Mouse (Mus musculus) embryonic facial prominence, embryonic 13.5 days (tissue): ENCODE results near the gene Mettl13. TPM values are rescaled to one million over a fixed set of nuclear protein-coding genes. Genes with fewer than 3 reads are reported as not detected.
A peak's percentile ranks its signal among the peaks of the same experiment; 100 is the strongest.

Source experiments
- ATAC-seq: fragments of 200-750 bp; cut with Nextera tagmentation; 2 replicates; pipeline ENCODE4 v1.8.0; 2017; ENCODE audit warnings: low read depth; ENCODE audit not compliant: insufficient number of reproducible peaks, insufficient read depth, low FRiP score, low TSS enrichment
- H3K27ac ChIP-seq: fragments of 300-500 bp; sonication (generic); 2 replicates; pipeline ENCODE4 v1.5.1; 2015; ENCODE audit warnings: moderate library complexity, mild to moderate bottlenecking, inconsistent platforms
- H3K27me3 ChIP-seq: fragments of 300-500 bp; sonication (generic); 2 replicates; pipeline ENCODE4 v1.6.1; 2015; ENCODE audit warnings: mild to moderate bottlenecking, inconsistent platforms
- H3K36me3 ChIP-seq: fragments of 300-500 bp; sonication (generic); 2 replicates; pipeline ENCODE4 v1.6.1; 2015; ENCODE audit warnings: mild to moderate bottlenecking, inconsistent platforms
- H3K4me1 ChIP-seq: fragments of 300-500 bp; sonication (generic); 2 replicates; pipeline ENCODE4 v1.6.1; 2015; ENCODE audit warnings: inconsistent platforms
- H3K4me2 ChIP-seq: fragments of 300-500 bp; sonication (generic); 2 replicates; pipeline ENCODE4 v1.6.1; 2015; ENCODE audit warnings: moderate library complexity, mild to moderate bottlenecking, inconsistent platforms
- H3K4me3 ChIP-seq: fragments of 300-500 bp; sonication (generic); 2 replicates; pipeline ENCODE4 v1.5.1; 2015; ENCODE audit warnings: mild to moderate bottlenecking, inconsistent platforms
- H3K9ac ChIP-seq: fragments of 300-500 bp; sonication (generic); 2 replicates; pipeline ENCODE4 v1.6.1; 2015; ENCODE audit warnings: mild to moderate bottlenecking, inconsistent platforms
- H3K9me3 ChIP-seq: fragments of 300-500 bp; sonication (generic); 2 replicates; pipeline ENCODE4 v1.6.1; 2016; ENCODE audit warnings: inconsistent platforms
- WGBS: fragments of 180-500 bp; shearing (Covaris S2); methylation state at CpG from one replicate; pipeline ENCODE4 v1.1.7; 2015; ENCODE audit warnings: mixed read lengths; 5-methylcytosine and 5-hydroxymethylcytosine counted together
- polyA plus RNA-seq: library from polyadenylated mRNA; unstranded; fragments of >200 nt; fragmentation: Nextera tagmentation; extraction: Ambion mirVana; gene quantifications from 2 replicates; pipeline ENCODE4 v1.2.1, GENCODE M21; 2015

Gene Mettl13
- 30.7 and 31.4 TPM in 2 replicates for polyA plus RNA-seq

DNA sequence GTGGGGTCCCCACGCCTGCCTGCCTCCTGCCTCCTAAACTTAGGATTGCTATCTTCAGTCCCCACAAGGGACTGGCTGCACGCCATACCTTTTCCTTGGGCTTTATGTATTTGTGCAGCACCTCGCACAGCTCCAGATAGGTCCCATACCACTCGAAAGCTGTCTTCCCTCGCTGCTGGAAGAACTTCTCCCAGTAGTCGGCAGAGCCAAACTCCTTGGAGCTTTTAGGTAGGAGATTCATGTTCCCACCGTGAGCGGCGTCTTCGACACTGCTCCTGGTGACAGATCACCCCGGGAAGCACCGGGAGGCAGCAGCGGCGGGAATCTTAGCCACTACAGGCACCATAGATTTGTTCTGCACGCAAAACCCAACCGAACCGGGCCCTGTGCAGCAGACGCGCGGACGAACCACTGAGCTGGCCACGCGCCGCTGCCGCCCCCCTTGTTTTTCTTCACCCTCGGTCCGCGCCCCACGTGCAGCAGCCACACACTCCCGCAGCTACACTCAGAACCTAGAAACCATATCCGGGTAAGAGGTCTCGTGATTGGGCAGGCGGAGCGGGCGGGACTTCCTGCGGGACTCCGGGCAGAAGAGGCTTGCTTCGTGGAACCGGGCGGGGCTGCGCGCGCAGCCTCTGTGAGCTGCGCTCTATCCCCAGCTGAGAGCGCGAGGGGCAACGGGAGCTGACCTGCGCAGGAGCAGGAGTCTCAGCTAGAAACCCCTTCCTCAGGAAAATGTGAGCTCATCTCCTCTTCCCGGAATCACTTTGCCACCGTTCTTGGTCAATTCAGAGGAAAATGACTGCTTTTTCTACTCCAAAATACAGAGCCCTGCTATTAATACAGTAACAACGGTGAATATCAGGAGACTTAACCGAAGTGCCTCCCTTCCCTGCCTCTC, at the start of gene Mettl13:
Gene Mettl13, minus strand, starts transcription at position 536 of the 901 bp plus-strand sequence.
- ATAC-seq = peak; percentile 95
- H3K27ac ChIP-seq = peak within 1 kb of the TSS; percentile 71
- H3K4me1 ChIP-seq = peaks cover 15% of the 10 kb centered on the region

DNA sequence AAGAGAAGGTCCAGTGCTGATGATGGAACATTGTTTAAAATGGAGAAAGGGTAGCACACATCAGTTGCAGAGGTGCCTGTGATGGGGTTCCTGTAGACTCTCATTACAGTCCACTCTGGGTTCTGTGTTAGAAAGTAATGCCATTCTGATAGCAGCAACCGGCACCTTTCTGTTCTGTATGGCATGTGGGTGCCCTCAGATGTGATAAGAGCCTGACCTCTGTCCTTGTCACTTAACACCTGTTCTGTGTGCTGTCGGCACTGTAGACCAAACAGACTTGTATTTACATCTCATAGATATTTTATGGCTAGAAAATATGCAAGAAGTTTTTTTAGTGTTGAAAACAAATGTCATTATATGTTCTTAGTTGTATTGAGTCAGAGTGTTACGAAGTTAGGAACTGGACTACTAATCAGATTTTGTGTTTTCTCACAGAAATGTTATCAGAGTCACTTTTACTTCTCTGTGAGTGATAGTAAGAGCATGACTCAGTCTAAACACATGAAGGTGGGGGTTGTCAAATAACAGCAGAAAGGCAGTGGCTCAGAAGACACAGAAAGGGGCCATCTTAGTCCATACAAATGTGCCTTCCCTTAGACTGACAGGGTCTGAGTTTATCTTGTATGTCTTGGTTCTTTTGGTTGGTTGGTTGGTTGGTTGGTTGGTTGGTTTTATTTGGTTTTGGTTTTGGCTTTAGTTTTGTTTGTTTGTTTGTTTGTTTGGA, 49.2 kb upstream of the Mettl13 start:
- Histone ChIP-seq H3K4me1 (no peaks in the 10 kb centered on the region), H3K36me3 (peaks cover 37% of the 10 kb centered on the region), H3K4me2 (no peak overlapping the region), H3K27me3 (no peaks in the 10 kb centered on the region), H3K9me3 (no peaks in the 10 kb centered on the region), H3K9ac (no peak overlapping the region), H3K27ac (no peak overlapping the region), H3K4me3 (no peak overlapping the region)
- 88% methylated on average over 3 of the region's 3 CpGs for WGBS
- ATAC-seq = no peak

More for the DNA sequence above, at the start of gene Mettl13:
- peak within 1 kb of the TSS; percentile 82 for H3K9ac ChIP-seq
- H3K27me3 ChIP-seq = no peaks in the 10 kb centered on the region
- peak within 1 kb of the TSS; percentile 84 for H3K4me2 ChIP-seq
- peak within 1 kb of the TSS; percentile 79 for H3K4me3 ChIP-seq
- H3K36me3 ChIP-seq = peaks cover 30% of the 10 kb centered on the region
- no peaks in the 10 kb centered on the region for H3K9me3 ChIP-seq
- under 1% methylated on average over 52 of the region's 52 CpGs for WGBS

DNA sequence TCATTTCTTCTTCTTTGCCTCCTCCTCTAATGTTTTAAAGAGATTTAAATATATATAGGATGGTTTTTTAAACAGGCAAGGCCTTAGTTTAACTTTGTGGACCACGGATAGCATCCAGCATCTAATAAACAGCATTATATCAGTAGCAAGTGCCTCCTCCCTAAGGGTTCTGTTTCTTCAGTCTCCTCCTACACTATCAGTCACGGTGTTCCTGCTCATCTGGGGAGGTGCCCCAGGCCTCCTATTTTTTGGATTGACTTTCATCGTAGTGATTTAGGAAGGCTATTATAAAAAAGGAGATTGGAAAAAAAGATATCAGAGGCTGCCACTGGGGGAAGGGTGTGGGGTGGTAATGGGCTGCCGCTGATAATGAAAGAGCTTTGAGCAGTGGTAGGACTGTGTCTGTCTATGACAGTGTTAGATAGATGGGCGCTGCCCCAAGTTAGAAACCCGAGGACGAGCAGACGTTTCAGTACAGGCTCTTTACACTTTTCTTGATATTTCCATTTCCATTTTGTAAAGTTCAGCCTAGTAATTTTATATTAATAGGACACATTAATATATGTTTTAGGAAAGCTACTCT, 42.2 kb upstream of the Mettl13 start:
- Histone ChIP-seq H3K9ac (no peak overlapping the region), H3K27me3 (no peaks in the 10 kb centered on the region), H3K9me3 (no peaks in the 10 kb centered on the region), H3K4me1 (peaks cover 3% of the 10 kb centered on the region; the same call in 1 of the 2 replicates), H3K4me2 (no peak overlapping the region), H3K4me3 (no peak overlapping the region), H3K27ac (no peak overlapping the region), H3K36me3 (peaks cover 16% of the 10 kb centered on the region)
- ATAC-seq = no peak
- WGBS = 75% methylated on average over 8 of the region's 8 CpGs

DNA sequence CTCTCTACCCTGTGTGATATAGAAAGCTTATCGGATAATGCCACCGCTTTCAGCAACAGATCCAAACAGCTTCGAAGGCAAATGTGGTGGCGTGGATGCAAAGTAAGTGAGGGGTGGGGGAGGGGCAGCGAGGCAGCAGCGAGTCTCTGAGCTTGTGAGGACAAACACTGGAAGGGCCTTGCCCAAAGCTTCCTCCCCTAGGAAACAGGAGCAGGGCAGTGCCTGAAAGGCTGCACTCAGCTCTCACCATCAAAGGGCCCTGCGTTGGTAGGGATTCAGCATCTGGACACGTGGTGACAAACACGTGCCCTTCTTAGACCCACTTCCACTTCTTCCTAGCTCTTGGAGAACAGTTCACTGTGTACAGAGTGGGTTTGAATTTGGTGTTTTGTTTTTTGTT, 41.1 kb upstream of the Mettl13 start:
- H3K36me3 ChIP-seq = peaks cover 17% of the 10 kb centered on the region
- no peak overlapping the region for H3K4me3 ChIP-seq
- H3K9ac ChIP-seq = no peak overlapping the region
- no peaks in the 10 kb centered on the region for H3K27me3 ChIP-seq
- WGBS = 12% methylated on average over 9 of the region's 9 CpGs
- peaks cover 3% of the 10 kb centered on the region; the same call in 1 of the 2 replicates for H3K4me1 ChIP-seq
- H3K4me2 ChIP-seq = no peak overlapping the region
- no peak for ATAC-seq
- H3K9me3 ChIP-seq = no peaks in the 10 kb centered on the region
- no peak overlapping the region for H3K27ac ChIP-seq

DNA sequence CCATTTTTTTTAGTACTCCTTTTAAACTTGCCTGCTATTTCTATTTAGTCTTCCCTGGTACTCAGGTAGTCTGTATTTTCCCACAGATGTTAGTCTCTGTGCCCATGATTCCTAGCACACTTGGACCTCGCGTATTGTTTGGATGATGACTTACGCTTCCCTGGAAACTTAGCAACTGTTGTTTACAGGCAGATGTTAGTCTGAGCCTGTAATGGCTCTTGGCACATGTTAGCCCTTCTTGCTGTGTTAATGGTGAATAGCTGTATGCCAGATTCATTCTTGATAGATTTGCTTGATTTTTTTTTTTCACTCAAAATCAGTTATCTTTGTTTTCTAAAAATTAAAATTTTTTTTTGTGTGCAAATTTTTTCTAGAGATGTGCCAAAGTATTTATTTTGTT, 40.3 kb upstream of the Mettl13 start:
- H3K4me2 ChIP-seq = no peak overlapping the region
- no peak overlapping the region for H3K9ac ChIP-seq
- peaks cover 19% of the 10 kb centered on the region for H3K36me3 ChIP-seq
- H3K4me1 ChIP-seq = peaks cover 3% of the 10 kb centered on the region; the same call in 1 of the 2 replicates
- ATAC-seq = no peak
- WGBS = 86% methylated on average over 3 of the region's 3 CpGs
- no peaks in the 10 kb centered on the region for H3K27me3 ChIP-seq
- no peaks in the 10 kb centered on the region for H3K9me3 ChIP-seq
- no peak overlapping the region for H3K27ac ChIP-seq
- H3K4me3 ChIP-seq = no peak overlapping the region

DNA sequence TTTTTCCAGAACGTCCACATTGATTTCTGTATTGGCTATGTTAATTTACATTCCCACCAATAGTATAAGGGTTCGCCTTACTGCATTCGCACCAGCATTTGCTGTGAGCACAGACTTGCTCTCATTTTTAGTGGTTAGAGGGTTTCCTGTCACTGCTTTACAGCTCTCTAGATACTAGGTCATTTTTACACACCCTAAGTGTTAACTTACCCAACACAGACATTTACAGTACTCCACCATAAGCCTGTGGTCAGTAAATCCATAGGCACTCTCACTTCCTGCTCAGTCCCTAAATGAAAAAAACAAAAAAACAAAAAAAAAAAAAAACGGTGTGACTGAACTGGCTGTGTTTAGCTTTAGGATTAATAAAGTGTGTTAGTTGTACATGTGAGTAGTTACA, 37.9 kb upstream of the Mettl13 start:
- no peak for ATAC-seq
- peaks cover 3% of the 10 kb centered on the region; the same call in 1 of the 2 replicates for H3K4me1 ChIP-seq
- no peak overlapping the region for H3K4me2 ChIP-seq
- H3K27me3 ChIP-seq = no peaks in the 10 kb centered on the region
- no peak overlapping the region for H3K27ac ChIP-seq
- 85% methylated on average over 4 of the region's 4 CpGs for WGBS
- H3K9me3 ChIP-seq = no peaks in the 10 kb centered on the region
- no peak overlapping the region for H3K9ac ChIP-seq
- H3K4me3 ChIP-seq = no peak overlapping the region
- H3K36me3 ChIP-seq = peaks cover 19% of the 10 kb centered on the region

DNA sequence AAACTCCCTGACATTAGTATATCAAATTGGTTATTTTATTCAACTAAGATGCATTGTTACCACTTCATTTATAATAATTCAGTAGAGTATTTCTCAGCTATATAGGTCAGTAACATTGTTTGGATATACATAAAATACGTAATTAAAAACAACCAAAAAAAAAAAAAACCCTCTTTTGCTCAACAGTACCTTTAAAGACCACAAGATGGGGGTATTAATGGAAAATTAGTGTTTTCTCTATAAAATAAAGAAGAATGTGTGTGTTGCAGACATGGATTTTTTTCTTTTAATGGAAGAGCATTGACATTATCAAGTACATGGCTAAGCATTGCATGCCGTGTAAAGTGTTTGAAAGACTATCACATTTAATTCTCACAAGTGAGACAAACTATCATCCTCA, 34.5 kb upstream of the Mettl13 start:
- H3K4me1 ChIP-seq = no peaks in the 10 kb centered on the region
- peaks cover 33% of the 10 kb centered on the region for H3K36me3 ChIP-seq

DNA sequence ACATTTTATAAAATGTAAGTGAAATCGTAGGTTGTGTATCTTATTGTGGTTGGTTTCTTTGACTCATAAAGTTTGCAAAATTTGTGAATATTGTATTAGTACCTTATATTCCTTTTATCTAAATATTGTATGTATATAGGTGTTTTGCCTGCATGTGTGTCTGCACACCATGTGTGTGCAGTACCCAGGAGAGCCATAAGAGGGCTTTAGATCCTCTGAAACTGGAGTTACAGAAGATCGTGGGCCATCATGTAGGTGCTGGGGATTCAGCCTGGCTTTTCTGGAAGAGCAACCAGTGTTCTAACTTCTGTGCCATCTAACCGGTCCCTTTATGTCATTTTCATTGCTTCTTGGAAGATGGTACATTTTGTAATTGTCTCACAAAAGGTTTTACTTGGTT, 26.7 kb upstream of the Mettl13 start:
- H3K36me3 ChIP-seq = peaks cover 46% of the 10 kb centered on the region
- no peak overlapping the region for H3K4me3 ChIP-seq
- WGBS = 95% methylated on average over 3 of the region's 3 CpGs
- no peak for ATAC-seq
- no peak overlapping the region for H3K4me2 ChIP-seq
- H3K4me1 ChIP-seq = 0 out of 2 replicates have a peak, but pooled peaks cover 8% of the 10 kb centered on the region
- no peaks in the 10 kb centered on the region for H3K27me3 ChIP-seq
- H3K27ac ChIP-seq = no peak overlapping the region
- no peak overlapping the region for H3K9ac ChIP-seq
- peaks cover 3% of the 10 kb centered on the region; the same call in 1 of the 2 replicates for H3K9me3 ChIP-seq

More for the DNA sequence above, 34.5 kb upstream of the Mettl13 start:
- no peak overlapping the region for H3K9ac ChIP-seq
- ATAC-seq = no peak
- H3K4me3 ChIP-seq = no peak overlapping the region
- no peak overlapping the region for H3K27ac ChIP-seq
- no peaks in the 10 kb centered on the region for H3K9me3 ChIP-seq
- H3K27me3 ChIP-seq = no peaks in the 10 kb centered on the region
- H3K4me2 ChIP-seq = no peak overlapping the region
- 86% methylated on average over 2 of the region's 2 CpGs for WGBS

DNA sequence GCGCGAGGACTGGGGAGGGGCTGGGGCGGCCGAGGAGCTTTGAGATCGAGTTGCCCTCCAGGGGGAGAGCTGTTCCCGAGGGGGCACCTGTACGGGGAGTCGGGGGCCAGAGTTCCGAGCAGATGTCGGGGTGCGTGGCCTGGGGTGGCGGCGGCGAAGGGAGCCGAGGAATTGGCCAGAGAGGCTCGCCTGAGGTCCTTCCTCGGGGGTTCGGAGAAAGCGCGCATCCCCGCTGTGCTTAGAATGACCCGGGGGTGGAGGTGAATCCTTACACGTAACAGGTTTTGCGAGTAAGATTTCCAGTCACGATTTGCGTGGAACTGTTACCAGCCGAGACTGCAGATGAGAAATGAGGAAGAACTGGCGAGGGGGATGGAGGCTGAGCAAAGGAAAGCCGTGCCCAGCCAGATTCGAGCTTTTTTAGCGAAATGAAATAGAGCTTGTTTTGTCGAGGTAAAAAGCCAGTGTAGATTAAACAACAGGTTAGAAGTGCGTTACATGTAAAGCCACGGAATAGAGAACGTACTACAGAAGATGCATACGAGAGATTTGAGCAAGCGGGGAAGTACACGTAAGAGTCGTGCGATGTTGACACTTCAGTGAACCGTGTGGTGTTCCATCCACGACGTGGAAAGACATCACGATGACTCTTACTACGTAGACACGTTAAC, 22.7 kb upstream of the Mettl13 start:
- Histone ChIP-seq H3K4me2 (peak overlapping the region; percentile 67), H3K27me3 (no peaks in the 10 kb centered on the region), H3K9me3 (peaks cover 3% of the 10 kb centered on the region; the same call in 1 of the 2 replicates), H3K4me3 (peak overlapping the region; percentile 96), H3K9ac (peak overlapping the region; percentile 94), H3K27ac (peak overlapping the region; percentile 94), H3K36me3 (peaks cover 19% of the 10 kb centered on the region), H3K4me1 (peaks cover 23% of the 10 kb centered on the region)
- no peak for ATAC-seq
- under 1% methylated on average over 44 of the region's 46 CpGs for WGBS

DNA sequence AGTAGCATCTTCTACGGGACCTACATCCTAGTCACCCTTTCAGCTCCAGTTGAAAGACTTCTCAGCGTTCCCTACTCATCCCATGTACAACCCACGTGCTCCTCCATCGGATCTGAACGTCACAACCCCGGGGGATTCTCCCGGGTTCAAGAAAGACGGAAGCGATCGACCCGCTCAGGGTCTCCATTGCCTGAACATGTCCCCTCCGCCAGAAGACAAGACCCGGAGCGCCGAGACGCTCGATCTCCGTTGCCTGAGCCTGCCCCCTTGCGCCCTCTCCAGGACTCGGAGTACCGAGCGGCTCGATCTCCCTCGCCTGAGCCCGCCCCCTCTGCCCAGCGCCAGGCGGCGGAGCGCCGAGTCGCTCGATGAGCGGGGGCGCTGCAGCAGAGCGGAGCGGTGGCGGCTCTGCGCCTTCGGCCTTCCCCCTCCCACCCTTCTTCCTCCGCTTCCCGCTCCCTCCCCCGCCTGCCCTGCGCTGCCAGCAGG, 22.0 kb upstream of the Mettl13 start, which contains the start of gene Vamp4:
Gene Vamp4, plus strand, starts transcription at position 256 of the 489 bp plus-strand sequence.
- WGBS = under 1% methylated on average over 43 of the region's 43 CpGs
- peak within 1 kb of the TSS; percentile 67 for H3K4me2 ChIP-seq
- peak within 1 kb of the TSS; percentile 94 for H3K9ac ChIP-seq
- peak within 1 kb of the TSS; percentile 94 for H3K27ac ChIP-seq
- H3K27me3 ChIP-seq = no peaks in the 10 kb centered on the region
- peaks cover 3% of the 10 kb centered on the region; the same call in 1 of the 2 replicates for H3K9me3 ChIP-seq
- peaks cover 13% of the 10 kb centered on the region for H3K36me3 ChIP-seq
- peak; percentile 96 for ATAC-seq
- peak within 1 kb of the TSS; percentile 96 for H3K4me3 ChIP-seq
- H3K4me1 ChIP-seq = peaks cover 23% of the 10 kb centered on the region
